Mouse (Mus musculus): ENCODE results near the gene Unc13d. TPM values are rescaled to one million over a fixed set of nuclear protein-coding genes. Genes with fewer than 3 reads are reported as not detected.
"Not testable (repeated sequence)": the region's sequence is repeated elsewhere in the genome, so short reads cannot be mapped to it uniquely, and the experiment has no call there.

Unc13d gene
- polyA plus RNA-seq, 1 experiment, result 5.7 TPM

GRCm38 (mm10) chr11:116096213-116097108 is 18.7 kb upstream of the Unc13d start:
- no peak overlapping the region for H3K4me3 ChIP-seq (ENCODE audit: low read depth, low read length)
- H3K9ac ChIP-seq (ENCODE audit: low read depth, poor library complexity, severe bottlenecking), result no peak overlapping the region
- H3K27me3 ChIP-seq (ENCODE audit: control insufficient read depth, insufficient read depth, low read length, poor library complexity, severe bottlenecking), result no peaks in the 10 kb centered on the region
- H3K4me1 ChIP-seq (ENCODE audit: control insufficient read depth, insufficient read depth, low read length), result peaks cover 9% of the 10 kb centered on the region
- H3K9me3 ChIP-seq (replicated peaks; ENCODE audit: control insufficient read depth, insufficient read depth, low read length, poor library complexity, severe bottlenecking), result no peaks in the 10 kb centered on the region
- H3K36me3 ChIP-seq (ENCODE audit: control insufficient read depth, insufficient read depth, low read length, poor library complexity, severe bottlenecking), result no peaks in the 10 kb centered on the region
- TF ChIP-seq CTCF (IDR thresholded peaks at IDR 0.05; ENCODE audit: low read depth, low read length) (peak; percentile 62), EP300 (IDR thresholded peaks at IDR 0.05; ENCODE audit: insufficient read depth, low read depth, low read length) (no peak), POLR2A (IDR thresholded peaks at IDR 0.05; ENCODE audit: insufficient read depth, low read length) (no peak)
- no peak overlapping the region for H3K27ac ChIP-seq (ENCODE audit: insufficient read depth, low read length)

GRCm38 (mm10) chr11:116095573-116095972 is 17.8 kb upstream of the Unc13d start:
- no peaks in the 10 kb centered on the region for H3K27me3 ChIP-seq (ENCODE audit: control insufficient read depth, insufficient read depth, low read length, poor library complexity, severe bottlenecking)
- TF ChIP-seq CTCF (IDR thresholded peaks at IDR 0.05; ENCODE audit: low read depth, low read length) (no peak), EP300 (IDR thresholded peaks at IDR 0.05; ENCODE audit: insufficient read depth, low read depth, low read length) (no peak), POLR2A (IDR thresholded peaks at IDR 0.05; ENCODE audit: insufficient read depth, low read length) (no peak)
- H3K4me1 ChIP-seq (ENCODE audit: control insufficient read depth, insufficient read depth, low read length), result peaks cover 5% of the 10 kb centered on the region
- no peak overlapping the region for H3K4me3 ChIP-seq (ENCODE audit: low read depth, low read length)
- no peaks in the 10 kb centered on the region for H3K36me3 ChIP-seq (ENCODE audit: control insufficient read depth, insufficient read depth, low read length, poor library complexity, severe bottlenecking)
- H3K27ac ChIP-seq (ENCODE audit: insufficient read depth, low read length), result no peak overlapping the region
- no peaks in the 10 kb centered on the region for H3K9me3 ChIP-seq (replicated peaks; ENCODE audit: control insufficient read depth, insufficient read depth, low read length, poor library complexity, severe bottlenecking)
- H3K9ac ChIP-seq (ENCODE audit: low read depth, poor library complexity, severe bottlenecking), result no peak overlapping the region

DNA sequence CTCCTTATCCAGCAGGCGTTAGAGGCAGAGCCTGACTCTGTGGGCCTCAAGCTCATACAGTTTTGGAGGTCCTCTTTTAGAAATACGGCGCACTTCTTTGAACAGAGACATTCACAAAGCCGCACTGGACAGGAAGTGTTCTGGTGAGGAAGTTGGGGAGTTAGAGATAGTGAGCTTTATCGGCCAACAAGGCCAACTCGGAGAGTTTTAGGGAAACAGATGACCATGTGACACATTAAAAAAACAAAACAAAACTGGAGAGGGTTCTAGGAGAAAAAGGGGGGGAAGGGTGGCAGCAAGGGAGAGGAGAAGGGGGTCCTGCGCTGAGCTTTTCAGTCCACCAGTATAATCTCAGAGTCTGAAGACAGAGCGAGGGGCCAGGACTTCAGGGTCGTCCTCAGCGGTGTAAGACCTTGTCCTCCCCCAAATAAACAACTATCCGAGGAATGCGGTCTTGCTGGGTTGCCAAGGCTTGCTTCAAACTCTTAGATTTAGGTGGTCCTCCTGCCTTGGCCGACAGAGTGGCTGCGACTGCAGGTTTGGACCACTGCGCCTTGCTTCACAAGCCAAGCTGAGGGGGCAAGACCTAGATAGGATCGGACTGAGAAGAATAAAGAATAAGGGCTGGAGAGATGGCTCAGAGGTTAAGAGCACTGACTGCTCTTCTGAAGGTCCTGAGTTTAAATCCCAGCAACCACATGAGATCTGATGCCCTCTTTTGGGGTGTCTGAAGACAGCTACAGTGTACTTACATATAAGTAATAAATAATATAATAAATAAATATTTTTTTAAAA is 16.2 kb upstream of the Unc13d start:
- Histone ChIP-seq H3K4me3 (ENCODE audit: low read depth, low read length) (no peak overlapping the region), H3K27me3 (ENCODE audit: control insufficient read depth, insufficient read depth, low read length, poor library complexity, severe bottlenecking) (no peaks in the 10 kb centered on the region), H3K36me3 (ENCODE audit: control insufficient read depth, insufficient read depth, low read length, poor library complexity, severe bottlenecking) (no peaks in the 10 kb centered on the region), H3K9ac (ENCODE audit: low read depth, poor library complexity, severe bottlenecking) (0 out of 2 replicates have a peak overlapping the region, but pooled peaks have one; percentile 36), H3K4me1 (ENCODE audit: control insufficient read depth, insufficient read depth, low read length) (peaks cover 4% of the 10 kb centered on the region), H3K9me3 (replicated peaks; ENCODE audit: control insufficient read depth, insufficient read depth, low read length, poor library complexity, severe bottlenecking) (no peaks in the 10 kb centered on the region), H3K27ac (ENCODE audit: insufficient read depth, low read length) (no peak overlapping the region)
- TF ChIP-seq EP300 (IDR thresholded peaks at IDR 0.05; ENCODE audit: insufficient read depth, low read depth, low read length), result no peak
- no peak for TF ChIP-seq POLR2A (IDR thresholded peaks at IDR 0.05; ENCODE audit: insufficient read depth, low read length)
- no peak for TF ChIP-seq CTCF (IDR thresholded peaks at IDR 0.05; ENCODE audit: low read depth, low read length)

DNA sequence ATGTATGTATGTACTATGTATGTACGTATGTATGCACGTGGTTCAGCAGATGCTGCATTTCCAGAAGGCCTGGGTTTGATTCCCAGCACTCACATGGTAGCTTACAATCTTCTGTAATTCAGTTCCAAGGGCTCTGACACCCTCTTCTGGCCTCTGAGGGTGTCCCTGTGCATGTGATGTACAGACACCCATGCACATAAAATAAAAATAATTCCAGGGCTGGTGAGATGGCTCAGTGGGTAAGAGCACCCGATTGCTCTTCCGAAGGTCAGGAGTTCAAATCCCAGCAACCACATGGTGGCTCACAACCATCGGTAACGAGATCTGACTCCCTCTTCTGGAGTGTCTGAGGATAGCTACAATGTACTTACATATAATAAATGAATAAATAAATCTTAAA is 15.2 kb upstream of the Unc13d start:
- not testable (repeated sequence) for H3K27ac ChIP-seq (ENCODE audit: insufficient read depth, low read length); H3K36me3 ChIP-seq (ENCODE audit: control insufficient read depth, insufficient read depth, low read length, poor library complexity, severe bottlenecking); H3K4me1 ChIP-seq (ENCODE audit: control insufficient read depth, insufficient read depth, low read length); H3K27me3 ChIP-seq (ENCODE audit: control insufficient read depth, insufficient read depth, low read length, poor library complexity, severe bottlenecking); H3K9me3 ChIP-seq (replicated peaks; ENCODE audit: control insufficient read depth, insufficient read depth, low read length, poor library complexity, severe bottlenecking); H3K4me3 ChIP-seq (ENCODE audit: low read depth, low read length); H3K9ac ChIP-seq (ENCODE audit: low read depth, poor library complexity, severe bottlenecking)

- Histone ChIP-seq H3K36me3 (ENCODE audit: control insufficient read depth, insufficient read depth, low read length, poor library complexity, severe bottlenecking) (no peaks in the 10 kb centered on the region), H3K4me1 (ENCODE audit: control insufficient read depth, insufficient read depth, low read length) (peaks cover 4% of the 10 kb centered on the region)
- TF ChIP-seq EP300 (IDR thresholded peaks at IDR 0.05; ENCODE audit: insufficient read depth, low read depth, low read length), result no peak
These were observed 13.8 kb upstream of the Unc13d start for GRCm38 (mm10) chr11:116091591-116091990.

DNA sequence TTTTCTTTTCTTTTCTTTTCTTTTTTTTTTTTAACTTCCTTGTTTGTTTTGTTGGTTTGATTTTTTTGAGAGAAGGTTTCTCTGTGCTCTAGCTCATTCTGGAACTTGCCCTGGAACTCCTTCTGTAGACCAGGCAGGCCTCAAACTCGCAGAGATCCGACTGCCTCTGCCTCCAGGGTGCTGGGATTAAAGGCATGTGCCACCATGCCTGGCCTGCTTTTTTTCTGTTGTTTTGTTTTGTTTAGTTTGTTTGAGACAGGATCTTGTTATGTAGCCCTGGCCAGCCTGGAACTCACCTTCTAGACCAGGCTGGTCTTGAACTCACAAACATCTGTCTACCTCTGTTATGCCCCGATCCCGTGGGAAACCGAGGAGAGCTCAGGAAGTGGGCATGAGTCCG is 11.8 kb upstream of the Unc13d start:
- Histone ChIP-seq H3K36me3 (ENCODE audit: control insufficient read depth, insufficient read depth, low read length, poor library complexity, severe bottlenecking) (no peaks in the 10 kb centered on the region), H3K9ac (ENCODE audit: low read depth, poor library complexity, severe bottlenecking) (no peak overlapping the region), H3K9me3 (replicated peaks; ENCODE audit: control insufficient read depth, insufficient read depth, low read length, poor library complexity, severe bottlenecking) (no peaks in the 10 kb centered on the region), H3K27ac (ENCODE audit: insufficient read depth, low read length) (no peak overlapping the region), H3K4me1 (ENCODE audit: control insufficient read depth, insufficient read depth, low read length) (peaks cover 6% of the 10 kb centered on the region), H3K27me3 (ENCODE audit: control insufficient read depth, insufficient read depth, low read length, poor library complexity, severe bottlenecking) (no peaks in the 10 kb centered on the region), H3K4me3 (ENCODE audit: low read depth, low read length) (no peak overlapping the region)
- TF ChIP-seq POLR2A (IDR thresholded peaks at IDR 0.05; ENCODE audit: insufficient read depth, low read length) (no peak), CTCF (IDR thresholded peaks at IDR 0.05; ENCODE audit: low read depth, low read length) (no peak), EP300 (IDR thresholded peaks at IDR 0.05; ENCODE audit: insufficient read depth, low read depth, low read length) (no peak)

More at GRCm38 (mm10) chr11:116091591-116091990, 13.8 kb upstream of the Unc13d start:
- no peak overlapping the region for H3K27ac ChIP-seq (ENCODE audit: insufficient read depth, low read length)
- H3K4me3 ChIP-seq (ENCODE audit: low read depth, low read length), result no peak overlapping the region
- no peaks in the 10 kb centered on the region for H3K9me3 ChIP-seq (replicated peaks; ENCODE audit: control insufficient read depth, insufficient read depth, low read length, poor library complexity, severe bottlenecking)
- no peak overlapping the region for H3K9ac ChIP-seq (ENCODE audit: low read depth, poor library complexity, severe bottlenecking)
- H3K27me3 ChIP-seq (ENCODE audit: control insufficient read depth, insufficient read depth, low read length, poor library complexity, severe bottlenecking), result no peaks in the 10 kb centered on the region

Data from ES-Bruce4 (cell line).